Mouse (Mus musculus): ENCODE data around the gene Smc5. TPM values are rescaled to one million over a fixed set of nuclear protein-coding genes. Genes with fewer than 3 reads are reported as not detected.

The Smc5 gene
- polyA plus RNA-seq, 1 experiment from 2014 or later, result 27.9 TPM

DNA sequence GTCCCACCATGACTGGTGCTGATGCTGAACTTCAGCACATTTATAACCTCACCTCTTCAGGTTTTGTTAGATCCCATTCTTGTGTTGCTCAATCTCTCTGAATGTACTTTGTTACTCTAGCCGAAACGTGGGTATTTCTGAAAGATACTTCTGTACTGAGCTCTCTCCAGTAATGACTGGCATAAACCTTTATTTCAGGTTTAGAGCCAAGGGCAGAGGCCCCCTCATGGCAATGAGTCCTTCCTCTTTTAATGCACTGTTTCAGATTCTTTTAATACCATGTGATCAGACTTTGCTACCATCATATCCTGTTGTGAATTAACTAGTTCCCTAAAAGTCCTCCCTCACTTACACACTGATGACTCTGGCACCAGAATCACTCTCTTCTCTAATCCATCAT lies 27.2 kb downstream of the Smc5 start:
- WGBS, result 95% methylated on average over 2 of the region's 2 CpGs
- Histone ChIP-seq H3K27me3 (ENCODE audit: control insufficient read depth, insufficient read depth, low read length) (no peaks in the 10 kb centered on the region), H3K36me3 (ENCODE audit: control insufficient read depth, insufficient read depth, low read length) (peaks cover 36% of the 10 kb centered on the region), H3K4me3 (ENCODE audit: control insufficient read depth in 1 of 2, insufficient read depth in 1 of 2, low read depth in 1 of 2, low read length in 2 of 2) (no peak overlapping the region), H3K27ac (replicated peaks in 1 of 2; ENCODE audit: control insufficient read depth in 1 of 2, insufficient read depth in 1 of 2, low read depth in 2 of 2, low read length in 2 of 2) (no peak overlapping the region), H3K9ac (ENCODE audit: low read length) (no peak overlapping the region), H3K9me3 (ENCODE audit: control insufficient read depth, low read length) (no peaks in the 10 kb centered on the region), H3K4me2 (ENCODE audit: low read length) (no peak overlapping the region), H3K4me1 (ENCODE audit: control insufficient read depth in 2 of 2, insufficient read depth in 2 of 2, low read length in 2 of 2) (no peaks in the 10 kb centered on the region)
- ATAC-seq (ENCODE audit: insufficient number of reproducible peaks, insufficient read depth, low FRiP score, low read depth), result no peak

DNA sequence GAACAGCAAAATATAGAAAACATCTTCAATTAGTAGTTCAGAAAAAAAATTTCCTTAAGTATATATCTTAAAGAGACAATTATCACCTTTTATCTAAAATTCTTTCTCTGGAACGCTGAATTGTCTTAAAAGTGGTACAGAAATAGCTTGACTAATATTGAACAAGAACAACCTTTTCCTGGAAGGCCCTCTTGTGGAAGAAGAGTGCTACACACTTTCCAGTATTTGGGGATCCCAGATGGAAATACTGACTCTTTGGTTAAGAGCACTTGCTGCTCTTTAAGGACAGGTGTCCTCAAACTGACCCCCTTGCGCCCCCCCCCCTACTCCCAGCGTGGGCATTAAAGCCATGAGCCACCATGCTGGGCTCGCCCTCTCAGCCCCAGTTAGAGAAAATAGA lies 48.6 kb downstream of the Smc5 start:
- no peak overlapping the region for H3K9ac ChIP-seq (ENCODE audit: low read length)
- H3K27me3 ChIP-seq (ENCODE audit: control insufficient read depth, insufficient read depth, low read length), result no peaks in the 10 kb centered on the region
- no peaks in the 10 kb centered on the region for H3K9me3 ChIP-seq (ENCODE audit: control insufficient read depth, low read length)
- no peak overlapping the region for H3K27ac ChIP-seq (replicated peaks in 1 of 2; ENCODE audit: control insufficient read depth in 1 of 2, insufficient read depth in 1 of 2, low read depth in 2 of 2, low read length in 2 of 2)
- H3K4me2 ChIP-seq (ENCODE audit: low read length), result no peak overlapping the region
- H3K4me3 ChIP-seq (ENCODE audit: control insufficient read depth in 1 of 2, insufficient read depth in 1 of 2, low read depth in 1 of 2, low read length in 2 of 2), result no peak overlapping the region
- H3K4me1 ChIP-seq (ENCODE audit: control insufficient read depth in 2 of 2, insufficient read depth in 2 of 2, low read length in 2 of 2), result no peaks in the 10 kb centered on the region
- ATAC-seq (ENCODE audit: insufficient number of reproducible peaks, insufficient read depth, low FRiP score, low read depth), result no peak
- 49% methylated on average over 4 of the region's 4 CpGs for WGBS
- H3K36me3 ChIP-seq (ENCODE audit: control insufficient read depth, insufficient read depth, low read length), result peaks cover 62% of the 10 kb centered on the region

DNA sequence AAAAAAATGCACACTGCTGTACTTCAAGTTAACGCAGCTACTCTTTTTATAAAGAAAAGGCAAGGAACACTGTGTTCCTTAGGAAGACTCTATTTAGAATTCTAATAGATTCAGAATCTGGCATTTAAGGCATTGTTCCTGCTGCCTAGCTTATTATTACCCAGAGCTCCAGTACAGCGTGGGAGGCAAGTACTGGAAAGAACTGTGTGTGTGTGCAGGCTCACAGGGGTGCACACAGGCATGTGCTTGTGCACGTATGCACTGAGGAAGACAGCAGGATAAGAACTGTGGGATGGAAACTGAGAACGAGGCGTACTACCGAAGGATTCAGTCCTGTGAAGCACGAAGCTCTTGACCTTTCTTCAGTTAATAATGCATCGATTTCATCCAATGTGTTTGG lies 59.4 kb downstream of the Smc5 start:
- no peaks in the 10 kb centered on the region for H3K27me3 ChIP-seq (ENCODE audit: control insufficient read depth, insufficient read depth, low read length)
- 93% methylated on average over 8 of the region's 8 CpGs for WGBS
- no peaks in the 10 kb centered on the region for H3K4me1 ChIP-seq (ENCODE audit: control insufficient read depth in 2 of 2, insufficient read depth in 2 of 2, low read length in 2 of 2)
- H3K36me3 ChIP-seq (ENCODE audit: control insufficient read depth, insufficient read depth, low read length), result peaks cover 86% of the 10 kb centered on the region
- H3K9ac ChIP-seq (ENCODE audit: low read length), result no peak overlapping the region
- no peak overlapping the region for H3K27ac ChIP-seq (replicated peaks in 1 of 2; ENCODE audit: control insufficient read depth in 1 of 2, insufficient read depth in 1 of 2, low read depth in 2 of 2, low read length in 2 of 2)
- no peak for ATAC-seq (ENCODE audit: insufficient number of reproducible peaks, insufficient read depth, low FRiP score, low read depth)
- H3K4me3 ChIP-seq (ENCODE audit: control insufficient read depth in 1 of 2, insufficient read depth in 1 of 2, low read depth in 1 of 2, low read length in 2 of 2), result no peak overlapping the region
- no peak overlapping the region for H3K4me2 ChIP-seq (ENCODE audit: low read length)
- no peaks in the 10 kb centered on the region for H3K9me3 ChIP-seq (ENCODE audit: control insufficient read depth, low read length)

DNA sequence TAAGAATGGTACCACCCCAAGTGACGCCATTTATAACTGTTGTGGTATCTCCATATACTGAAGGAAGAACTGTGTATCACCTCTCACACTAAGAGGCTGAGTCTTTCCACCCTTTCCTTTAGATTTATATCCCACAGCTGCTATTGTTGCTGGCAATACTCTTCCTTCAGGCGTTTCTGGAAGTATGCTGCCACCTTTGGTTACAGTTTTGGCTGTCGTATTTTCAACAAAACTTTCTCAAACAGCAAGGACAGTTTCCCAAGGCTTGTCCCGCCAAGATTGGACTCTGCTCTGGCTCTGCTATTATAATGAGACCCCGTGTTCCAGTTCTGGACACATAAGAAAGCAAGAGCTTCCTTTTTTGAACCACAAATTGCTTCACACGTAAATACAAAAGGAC lies 62.4 kb downstream of the Smc5 start:
- H3K4me1 ChIP-seq (ENCODE audit: control insufficient read depth in 2 of 2, insufficient read depth in 2 of 2, low read length in 2 of 2), result no peaks in the 10 kb centered on the region
- H3K9ac ChIP-seq (ENCODE audit: low read length), result no peak overlapping the region
- H3K9me3 ChIP-seq (ENCODE audit: control insufficient read depth, low read length), result no peaks in the 10 kb centered on the region
- H3K4me3 ChIP-seq (ENCODE audit: control insufficient read depth in 1 of 2, insufficient read depth in 1 of 2, low read depth in 1 of 2, low read length in 2 of 2), result no peak overlapping the region
- no peak overlapping the region for H3K4me2 ChIP-seq (ENCODE audit: low read length)
- H3K27me3 ChIP-seq (ENCODE audit: control insufficient read depth, insufficient read depth, low read length), result no peaks in the 10 kb centered on the region
- no peak overlapping the region for H3K27ac ChIP-seq (replicated peaks in 1 of 2; ENCODE audit: control insufficient read depth in 1 of 2, insufficient read depth in 1 of 2, low read depth in 2 of 2, low read length in 2 of 2)
- peaks cover 82% of the 10 kb centered on the region for H3K36me3 ChIP-seq (ENCODE audit: control insufficient read depth, insufficient read depth, low read length)
- ATAC-seq (ENCODE audit: insufficient number of reproducible peaks, insufficient read depth, low FRiP score, low read depth), result no peak
- WGBS, result 87% methylated on average over 6 of the region's 6 CpGs

DNA sequence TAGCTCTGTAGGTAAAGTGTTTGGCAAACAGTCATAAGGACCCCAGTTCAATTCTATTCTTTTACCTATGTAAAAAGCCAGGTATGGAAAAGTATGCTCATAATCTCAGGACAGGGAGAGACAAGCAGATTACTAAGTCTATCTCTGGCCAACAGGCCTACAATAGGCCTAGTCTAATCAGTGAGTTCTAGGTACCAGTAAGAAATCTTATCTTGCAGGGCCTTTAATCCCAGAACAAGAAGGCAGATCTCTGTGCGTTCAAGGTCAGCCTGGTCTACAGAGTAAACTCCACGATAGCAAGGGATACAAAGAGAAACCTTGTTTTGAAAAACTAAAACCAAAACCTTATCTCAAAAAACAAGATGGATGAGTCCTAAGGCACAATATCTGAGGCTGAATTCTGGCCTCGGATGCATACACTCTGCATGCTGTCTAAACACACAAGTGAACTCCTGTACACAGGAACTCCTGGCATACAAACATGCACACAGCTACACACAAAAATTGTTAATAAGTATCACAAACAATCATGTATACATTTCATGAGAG lies 70.1 kb downstream of the Smc5 start:
- peaks cover 57% of the 10 kb centered on the region for H3K36me3 ChIP-seq (ENCODE audit: control insufficient read depth, insufficient read depth, low read length)
- 68% methylated on average over 3 of the region's 3 CpGs for WGBS
- H3K4me2 ChIP-seq (ENCODE audit: low read length), result no peak overlapping the region
- no peaks in the 10 kb centered on the region for H3K4me1 ChIP-seq (ENCODE audit: control insufficient read depth in 2 of 2, insufficient read depth in 2 of 2, low read length in 2 of 2)
- H3K27ac ChIP-seq (replicated peaks in 1 of 2; ENCODE audit: control insufficient read depth in 1 of 2, insufficient read depth in 1 of 2, low read depth in 2 of 2, low read length in 2 of 2), result no peak overlapping the region
- H3K9ac ChIP-seq (ENCODE audit: low read length), result no peak overlapping the region
- ATAC-seq (ENCODE audit: insufficient number of reproducible peaks, insufficient read depth, low FRiP score, low read depth), result no peak
- H3K27me3 ChIP-seq (ENCODE audit: control insufficient read depth, insufficient read depth, low read length), result no peaks in the 10 kb centered on the region
- H3K4me3 ChIP-seq (ENCODE audit: control insufficient read depth in 1 of 2, insufficient read depth in 1 of 2, low read depth in 1 of 2, low read length in 2 of 2), result no peak overlapping the region
- 0 out of 2 replicates have a peak, but pooled peaks cover 3% of the 10 kb centered on the region for H3K9me3 ChIP-seq (ENCODE audit: control insufficient read depth, low read length)

DNA sequence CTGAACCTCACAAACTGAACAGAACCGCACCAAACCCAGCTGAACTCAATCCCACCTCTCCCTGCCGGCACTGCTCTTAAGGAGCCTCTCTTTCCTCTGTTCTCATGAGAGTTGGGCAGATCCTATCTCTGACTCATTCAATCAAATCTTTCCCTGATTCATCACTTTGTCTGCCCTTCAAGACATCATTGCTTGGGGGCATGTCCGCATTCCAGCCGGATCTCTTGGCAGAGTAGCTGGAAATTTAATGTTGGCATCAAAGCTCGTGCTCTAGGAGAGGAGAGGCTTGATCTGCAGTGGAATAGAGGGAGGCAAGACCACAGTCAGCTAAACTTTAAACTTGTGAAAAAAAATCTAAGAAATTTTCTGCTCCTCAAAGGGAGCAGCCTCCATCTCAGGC lies 71.6 kb downstream of the Smc5 start:
- no peaks in the 10 kb centered on the region for H3K27me3 ChIP-seq (ENCODE audit: control insufficient read depth, insufficient read depth, low read length)
- no peak for ATAC-seq (ENCODE audit: insufficient number of reproducible peaks, insufficient read depth, low FRiP score, low read depth)
- H3K9ac ChIP-seq (ENCODE audit: low read length), result no peak overlapping the region
- 0 out of 2 replicates have a peak, but pooled peaks cover 3% of the 10 kb centered on the region for H3K9me3 ChIP-seq (ENCODE audit: control insufficient read depth, low read length)
- H3K36me3 ChIP-seq (ENCODE audit: control insufficient read depth, insufficient read depth, low read length), result peaks cover 54% of the 10 kb centered on the region
- H3K27ac ChIP-seq (replicated peaks in 1 of 2; ENCODE audit: control insufficient read depth in 1 of 2, insufficient read depth in 1 of 2, low read depth in 2 of 2, low read length in 2 of 2), result no peak overlapping the region
- H3K4me1 ChIP-seq (ENCODE audit: control insufficient read depth in 2 of 2, insufficient read depth in 2 of 2, low read length in 2 of 2), result no peaks in the 10 kb centered on the region
- H3K4me3 ChIP-seq (ENCODE audit: control insufficient read depth in 1 of 2, insufficient read depth in 1 of 2, low read depth in 1 of 2, low read length in 2 of 2), result no peak overlapping the region
- no peak overlapping the region for H3K4me2 ChIP-seq (ENCODE audit: low read length)
- 89% methylated on average over 5 of the region's 5 CpGs for WGBS

DNA sequence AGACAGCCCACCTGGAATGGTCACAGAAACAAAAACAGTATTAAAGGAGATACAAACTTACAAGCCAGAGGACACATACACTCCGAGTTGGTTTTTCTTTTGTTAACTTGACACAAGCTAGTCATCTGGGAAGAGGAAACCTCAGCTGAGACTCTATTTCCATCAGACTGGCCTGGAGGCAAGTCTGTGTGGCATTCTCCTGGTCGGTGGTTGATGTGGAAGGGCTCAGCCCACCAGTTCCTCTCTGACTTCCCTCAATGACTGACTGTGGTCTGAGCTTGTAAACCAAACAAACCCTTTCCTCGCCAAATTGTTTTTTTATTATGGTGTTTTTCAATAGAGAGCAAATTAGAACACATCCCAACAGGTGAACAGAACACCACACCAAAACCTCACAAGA lies 80.6 kb downstream of the Smc5 start:
- 79% methylated on average over 3 of the region's 3 CpGs for WGBS

DNA sequence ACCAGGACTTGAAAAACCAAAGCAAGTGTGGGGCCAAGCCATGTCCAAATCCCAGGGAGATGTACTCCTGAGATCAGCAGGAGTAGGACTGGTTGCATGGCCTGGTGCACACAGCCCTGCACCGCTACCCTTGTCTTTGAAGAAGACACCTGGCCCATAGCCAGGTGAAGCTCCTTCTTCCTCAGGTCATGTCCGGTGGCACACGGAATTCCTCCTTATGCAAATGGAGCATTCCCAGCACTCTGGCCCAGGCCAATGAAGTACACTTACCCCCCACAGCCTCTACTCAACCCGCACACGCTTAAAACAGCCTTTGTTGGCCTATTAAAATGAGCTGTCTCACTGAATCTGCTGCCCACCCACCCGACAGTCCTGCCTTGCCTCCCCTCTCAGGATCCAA lies 82.2 kb downstream of the Smc5 start:
- H3K9ac ChIP-seq (ENCODE audit: low read length), result no peak overlapping the region
- H3K36me3 ChIP-seq (ENCODE audit: control insufficient read depth, insufficient read depth, low read length), result peaks cover 3% of the 10 kb centered on the region; the same call in 1 of the 2 replicates
- no peak overlapping the region for H3K27ac ChIP-seq (replicated peaks in 1 of 2; ENCODE audit: control insufficient read depth in 1 of 2, insufficient read depth in 1 of 2, low read depth in 2 of 2, low read length in 2 of 2)
- 91% methylated on average over 6 of the region's 6 CpGs for WGBS
- H3K9me3 ChIP-seq (ENCODE audit: control insufficient read depth, low read length), result no peaks in the 10 kb centered on the region
- no peak for ATAC-seq (ENCODE audit: insufficient number of reproducible peaks, insufficient read depth, low FRiP score, low read depth)
- H3K4me2 ChIP-seq (ENCODE audit: low read length), result no peak overlapping the region
- no peaks in the 10 kb centered on the region for H3K4me1 ChIP-seq (ENCODE audit: control insufficient read depth in 2 of 2, insufficient read depth in 2 of 2, low read length in 2 of 2)
- no peak overlapping the region for H3K4me3 ChIP-seq (ENCODE audit: control insufficient read depth in 1 of 2, insufficient read depth in 1 of 2, low read depth in 1 of 2, low read length in 2 of 2)
- no peaks in the 10 kb centered on the region for H3K27me3 ChIP-seq (ENCODE audit: control insufficient read depth, insufficient read depth, low read length)

More for the DNA sequence above, 80.6 kb downstream of the Smc5 start:
- no peak overlapping the region for H3K4me3 ChIP-seq (ENCODE audit: control insufficient read depth in 1 of 2, insufficient read depth in 1 of 2, low read depth in 1 of 2, low read length in 2 of 2)
- no peak overlapping the region for H3K4me2 ChIP-seq (ENCODE audit: low read length)
- H3K27ac ChIP-seq (replicated peaks in 1 of 2; ENCODE audit: control insufficient read depth in 1 of 2, insufficient read depth in 1 of 2, low read depth in 2 of 2, low read length in 2 of 2), result no peak overlapping the region
- peaks cover 8% of the 10 kb centered on the region; the same call in 1 of the 2 replicates for H3K36me3 ChIP-seq (ENCODE audit: control insufficient read depth, insufficient read depth, low read length)
- H3K9ac ChIP-seq (ENCODE audit: low read length), result no peak overlapping the region
- H3K4me1 ChIP-seq (ENCODE audit: control insufficient read depth in 2 of 2, insufficient read depth in 2 of 2, low read length in 2 of 2), result no peaks in the 10 kb centered on the region
- no peaks in the 10 kb centered on the region for H3K27me3 ChIP-seq (ENCODE audit: control insufficient read depth, insufficient read depth, low read length)
- H3K9me3 ChIP-seq (ENCODE audit: control insufficient read depth, low read length), result no peaks in the 10 kb centered on the region
- ATAC-seq (ENCODE audit: insufficient number of reproducible peaks, insufficient read depth, low FRiP score, low read depth), result no peak
